Mouse (Mus musculus) megakaryocyte progenitor cell, adult 5-6 weeks (primary cell): ENCODE results near the gene Spocd1. TPM values are rescaled to one million over a fixed set of nuclear protein-coding genes. Genes with fewer than 3 reads are reported as not detected.

Source experiments
- ATAC-seq: replicated peaks from 2 replicates; pipeline ENCODE4 v1.8.0; 2016; ENCODE audit warnings: mild to moderate bottlenecking, moderate TSS enrichment, inconsistent platforms; ENCODE audit not compliant: poor library complexity
- total RNA-seq, 2 experiments: library from RNA; stranded (forward) in 1 of 2; stranded (reverse) in 1 of 2; fragments of 157-497, 149-512 nt in 1 of 2; fragments of 200-1000 nt in 1 of 2; gene quantifications; 2 replicates each; pipeline versions ENCODE4 v1.2.3 to v1.2.4; 2015 to 2017

The Spocd1 gene
- total RNA-seq, 2 experiments from 2014 or later, result 0.04 to 0.05 TPM

DNA sequence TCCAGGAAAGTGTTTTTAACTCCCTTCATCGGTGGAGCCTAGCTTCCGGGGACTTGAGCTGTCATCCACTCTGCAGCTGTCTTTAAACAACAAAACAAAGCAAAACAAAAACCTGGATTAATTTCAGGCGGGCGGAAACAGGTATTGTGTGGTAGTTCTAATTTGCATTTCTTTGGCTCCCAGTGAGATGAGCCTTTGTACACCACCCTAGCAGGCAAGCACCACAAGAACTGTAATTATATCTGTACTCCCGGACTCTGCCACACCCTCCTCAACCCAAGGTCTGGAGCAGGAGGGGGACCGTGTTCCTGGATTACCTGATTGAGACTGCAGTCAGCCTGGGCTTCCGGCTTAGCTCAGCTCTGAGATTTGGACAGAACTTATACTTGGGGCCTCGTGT lies 41.1 kb downstream of the Spocd1 start:
- no peak for ATAC-seq

DNA sequence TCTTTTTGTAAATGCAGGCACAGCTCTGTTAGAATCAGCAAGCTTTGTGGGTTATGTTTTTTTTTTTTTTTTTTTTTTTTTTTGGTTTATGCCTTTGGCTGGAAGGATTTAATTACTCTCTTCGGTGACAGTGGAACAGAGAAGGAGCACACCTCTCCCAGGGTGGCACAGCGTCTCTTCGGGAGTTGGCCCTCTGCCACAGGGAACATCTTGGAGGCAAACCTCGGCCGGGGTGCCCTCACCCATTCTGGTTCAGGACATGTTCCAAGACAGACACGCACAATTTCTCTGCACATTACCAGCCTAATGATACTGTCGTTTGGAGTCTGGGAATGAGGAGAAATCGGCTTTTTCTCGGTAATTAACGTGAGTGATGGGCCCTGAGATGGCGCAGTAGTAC lies 41.8 kb downstream of the Spocd1 start:
- ATAC-seq, result no peak

GRCm38 (mm10) chr4:129971989-129972388 lies 42.9 kb downstream of the Spocd1 start:
- ATAC-seq, result no peak

- ATAC-seq, result no peak
These were observed 45.2 kb downstream of the Spocd1 start for GRCm38 (mm10) chr4:129974285-129974684.

- no peak; the same call in 1 of the 2 replicates for ATAC-seq
These were observed 48.2 kb downstream of the Spocd1 start for GRCm38 (mm10) chr4:129977256-129977655.

GRCm38 (mm10) chr4:129978227-129978626 lies 49.2 kb downstream of the Spocd1 start:
- no peak for ATAC-seq

GRCm38 (mm10) chr4:129978930-129979329 lies 49.9 kb downstream of the Spocd1 start:
- ATAC-seq, result no peak

GRCm38 (mm10) chr4:129981657-129982056 lies 52.6 kb downstream of the Spocd1 start:
- no peak for ATAC-seq

DNA sequence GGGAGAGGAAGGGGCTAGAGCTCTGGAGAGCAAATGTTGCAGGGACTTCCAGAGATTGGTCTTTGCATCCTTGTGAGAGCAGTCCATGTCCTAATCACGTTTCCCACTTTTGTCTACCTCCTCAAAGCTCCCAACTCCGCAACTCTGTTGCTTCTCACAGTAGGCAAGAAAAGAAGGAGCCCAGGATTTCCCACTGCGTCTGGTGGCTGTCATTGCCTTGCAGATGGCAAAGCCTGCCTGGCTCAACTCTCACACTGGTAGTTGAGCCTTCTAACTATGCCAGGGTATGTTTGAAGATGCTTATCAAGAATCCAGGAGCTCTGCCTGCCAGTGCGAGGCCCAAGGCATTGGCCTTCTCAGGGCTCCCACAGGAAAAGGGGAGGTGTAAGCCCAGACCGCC lies 54.0 kb downstream of the Spocd1 start:
- no peak for ATAC-seq

DNA sequence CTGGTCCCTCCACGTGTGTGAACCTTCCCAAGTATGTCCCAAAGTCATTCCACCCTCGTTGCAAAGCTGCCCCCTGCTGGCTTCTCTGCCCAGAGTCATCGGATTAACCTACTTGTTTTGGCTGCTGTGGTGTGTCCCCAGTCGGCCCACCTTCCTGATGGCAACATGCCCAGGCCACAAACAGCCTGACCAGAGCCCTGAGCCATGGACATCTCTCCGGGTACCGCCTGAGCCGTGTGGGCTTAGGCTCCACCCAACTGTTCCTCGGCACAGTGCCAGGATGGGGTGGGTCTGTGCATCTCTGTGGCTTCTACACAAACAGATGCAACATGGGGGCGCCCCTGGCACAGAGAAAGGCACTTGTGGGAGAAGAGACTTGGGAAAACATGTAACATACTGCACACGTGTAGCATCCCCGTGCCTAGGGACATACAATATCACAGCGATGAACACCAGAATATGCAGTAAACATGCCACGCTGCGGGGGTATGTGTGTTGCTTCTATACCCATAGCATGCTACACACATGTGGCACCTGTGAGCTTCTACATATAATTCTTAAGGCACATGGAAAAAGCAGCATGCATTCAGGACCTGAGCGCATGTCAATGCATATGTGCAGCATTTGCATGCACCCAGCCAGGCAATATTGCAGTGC lies 54.8 kb downstream of the Spocd1 start:
- ATAC-seq, result peak; percentile 48; the same call in 1 of the 2 replicates

- no peak for ATAC-seq
These were observed 55.5 kb downstream of the Spocd1 start, which contains the start of gene Adgrb2 for GRCm38 (mm10) chr4:129984421-129985061. Gene Adgrb2, plus strand, starts transcription at chr4:129984870.

DNA sequence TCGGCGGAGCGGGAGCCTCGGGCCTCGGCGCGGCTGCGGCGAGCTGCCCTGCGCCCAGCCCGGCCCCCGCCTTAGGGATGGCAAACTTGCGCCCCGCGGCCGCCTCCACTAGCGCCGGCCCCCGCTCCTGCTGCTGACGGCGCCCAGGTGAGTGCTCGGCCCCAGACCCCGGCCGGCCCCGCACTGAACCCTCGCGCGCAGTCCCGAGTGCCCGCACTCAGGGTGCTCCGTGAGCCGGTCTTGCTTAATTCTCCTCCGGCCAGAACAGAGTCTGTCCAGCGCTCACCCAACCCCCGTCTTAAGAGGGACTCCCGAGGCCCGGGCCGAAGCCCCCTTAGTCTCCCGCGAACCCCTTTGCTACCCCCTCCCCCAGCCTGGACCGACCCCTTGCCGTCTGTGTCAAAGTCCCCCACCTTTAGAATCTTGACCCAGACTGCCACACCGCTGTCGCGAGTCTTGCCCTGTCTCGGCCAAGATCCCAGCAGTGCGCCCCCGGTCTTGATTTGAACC lies 56.2 kb downstream of the Spocd1 start:
- no peak for ATAC-seq

DNA sequence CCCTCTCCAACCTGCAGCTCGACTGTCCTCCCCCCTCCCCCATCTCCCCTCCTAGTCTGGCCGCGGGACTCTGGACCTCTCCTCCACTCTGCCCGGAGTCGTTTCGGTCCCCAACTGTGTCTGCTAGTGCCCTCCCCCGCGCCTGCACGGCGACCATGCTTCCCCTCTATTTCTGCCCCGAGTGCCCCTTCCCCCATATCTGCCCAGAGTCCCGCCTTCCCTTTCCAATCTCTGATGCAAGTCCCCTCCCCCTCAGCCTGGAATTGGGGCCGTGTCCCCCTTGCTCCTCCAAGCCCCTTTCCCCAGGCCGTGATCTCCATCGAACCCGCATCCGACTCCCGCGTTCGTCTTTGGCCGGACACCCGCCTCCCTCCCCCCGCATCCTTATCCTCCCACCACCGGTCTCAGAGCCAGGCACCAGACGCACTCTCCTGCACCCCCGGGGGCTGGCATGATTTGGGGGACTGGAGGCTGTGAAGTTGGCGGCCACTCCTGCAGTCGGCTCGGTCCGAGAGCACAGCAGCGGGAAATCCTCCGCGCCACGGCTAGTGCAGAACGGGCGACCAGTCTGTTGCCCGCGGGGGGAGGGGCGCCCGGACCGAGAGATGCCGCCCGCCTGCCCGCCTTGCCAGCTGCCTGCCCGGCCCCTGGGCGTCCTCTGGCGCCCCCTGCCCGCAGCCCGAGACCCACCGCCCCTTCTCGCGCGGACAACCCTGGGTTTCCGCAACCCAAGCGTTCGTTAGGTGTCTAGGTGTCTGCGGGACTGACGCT lies 56.8 kb downstream of the Spocd1 start:
- no peak for ATAC-seq

GRCm38 (mm10) chr4:129987825-129988504 lies 58.9 kb downstream of the Spocd1 start:
- peak; percentile 42 for ATAC-seq

DNA sequence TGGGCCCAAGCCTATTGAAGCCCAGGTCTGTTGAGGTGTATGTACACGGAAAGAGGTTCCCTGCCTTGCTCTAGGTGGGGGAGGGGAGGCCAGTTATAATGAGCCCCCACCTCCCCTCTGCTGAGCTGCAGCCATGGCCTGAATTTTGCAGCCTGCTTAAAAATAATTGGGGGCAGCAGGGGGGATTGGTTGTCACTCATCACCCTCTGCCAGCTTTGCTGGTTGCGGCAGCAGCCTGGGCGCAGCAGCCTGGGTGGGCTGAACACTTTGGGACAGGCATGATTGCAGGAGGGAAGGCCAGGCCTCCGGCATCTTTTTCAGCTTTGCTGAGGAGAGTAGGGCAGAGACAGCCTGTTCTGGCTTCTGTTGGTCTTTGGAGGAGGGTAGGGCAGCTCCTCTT lies 60.9 kb downstream of the Spocd1 start:
- no peak for ATAC-seq

- ATAC-seq, result no peak
These were observed 63.7 kb downstream of the Spocd1 start for GRCm38 (mm10) chr4:129992720-129993119.

GRCm38 (mm10) chr4:129993213-129993612 lies 64.2 kb downstream of the Spocd1 start:
- no peak for ATAC-seq

DNA sequence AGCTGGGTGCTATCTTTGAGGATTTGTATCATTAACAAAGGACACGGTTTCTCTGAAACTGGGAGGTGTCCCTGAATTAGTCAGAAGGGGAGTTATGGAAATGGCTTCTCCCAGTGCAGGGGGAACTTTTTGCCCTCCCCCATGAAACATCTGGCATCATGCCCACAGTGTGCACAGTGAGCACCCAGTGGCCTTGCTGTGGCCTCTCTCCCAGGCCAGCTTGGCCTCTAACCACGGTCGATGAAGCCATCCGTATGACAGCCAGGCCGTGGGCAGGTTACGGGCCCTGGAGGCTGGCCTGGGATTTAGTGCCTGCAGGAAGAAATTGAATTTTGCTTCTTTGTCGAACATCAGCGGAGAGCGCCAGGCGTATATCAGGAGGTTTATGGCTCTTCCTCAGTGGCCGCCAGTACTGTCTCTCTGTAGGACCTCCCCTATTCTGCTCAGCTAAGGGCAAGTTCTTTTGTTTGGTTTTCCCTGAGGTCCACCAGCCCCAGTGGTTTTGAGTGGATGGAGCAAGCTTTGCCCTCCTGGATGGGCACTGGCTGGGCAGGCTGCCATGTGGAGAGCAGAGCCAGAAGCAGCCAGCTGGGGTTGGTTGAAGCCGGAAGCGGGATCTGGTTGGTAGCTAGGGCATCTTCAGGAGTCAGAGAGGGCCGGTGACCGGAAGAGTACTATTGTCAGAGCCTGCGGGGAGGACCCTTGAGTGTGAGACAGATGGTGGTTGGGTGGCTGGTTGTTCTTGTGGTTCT lies 65.1 kb downstream of the Spocd1 start:
- ATAC-seq, result no peak

DNA sequence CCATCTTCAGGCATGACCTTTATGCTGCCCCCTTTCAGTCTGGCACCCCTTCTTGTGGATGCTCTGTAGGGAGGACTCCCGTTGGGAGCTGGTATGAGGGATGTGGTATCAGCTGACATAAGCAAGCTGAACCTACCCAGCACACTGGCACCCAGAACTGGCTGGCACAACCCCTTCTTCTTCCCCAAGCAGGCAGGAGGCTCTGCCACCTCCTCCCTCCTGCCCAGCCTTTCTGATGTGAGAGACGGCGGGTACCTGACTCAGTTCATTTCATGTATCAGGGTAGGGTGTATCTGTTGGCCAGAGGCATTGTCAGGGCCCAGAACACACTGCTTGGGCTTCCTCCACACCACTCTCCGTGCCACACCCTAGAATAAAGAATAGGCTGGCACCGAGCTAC lies 65.7 kb downstream of the Spocd1 start:
- no peak for ATAC-seq

GRCm38 (mm10) chr4:129995255-129995654 lies 66.2 kb downstream of the Spocd1 start:
- no peak for ATAC-seq
